Mouse (Mus musculus): ENCODE measurements around the gene Atcay.

DNA sequence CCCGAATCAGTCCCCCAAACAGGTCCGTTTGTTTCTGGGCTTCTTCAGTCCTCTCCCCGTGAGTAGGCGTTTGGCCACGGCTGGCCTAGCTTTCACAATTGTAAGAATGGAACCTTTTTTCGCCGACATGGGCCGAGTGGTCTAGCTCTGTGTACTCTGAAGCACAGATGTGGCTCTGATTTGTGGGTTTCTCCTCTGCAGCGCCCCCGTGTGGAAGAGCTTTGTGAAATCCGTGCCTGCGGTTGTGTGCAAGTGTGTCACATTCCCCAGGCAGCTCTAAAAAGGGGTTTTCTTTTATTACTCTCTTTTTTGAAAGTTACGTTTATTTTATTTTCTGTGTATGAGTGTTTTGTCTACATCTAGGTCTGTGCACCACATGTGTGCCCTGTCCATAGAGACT is 10.2 kb upstream of the Atcay start:
- TF ChIP-seq CTCF (conservative IDR thresholded peaks at IDR 0.05 in 1 of 2, IDR thresholded peaks at IDR 0.05 in 1 of 2; ENCODE audit: low read depth in 2 of 2, low read length in 2 of 2) (peak; percentile 46 to 76), POLR2A (IDR thresholded peaks at IDR 0.05; ENCODE audit: low read depth, low read length) (no peak), MEF2A (IDR thresholded peaks at IDR 0.05; ENCODE audit: borderline replicate concordance, low read depth, low read length) (no peak), ZC3H11A (IDR thresholded peaks at IDR 0.05; ENCODE audit: low read depth, low read length) (no peak), EP300 (IDR thresholded peaks at IDR 0.05; ENCODE audit: low read length) (no peak), NELFE (IDR thresholded peaks at IDR 0.05; ENCODE audit: low read depth, low read length) (no peak)

All from CH12.LX (cell line).